Mouse (Mus musculus): ENCODE results near the gene Zc3h18. TPM values are rescaled to one million over a fixed set of nuclear protein-coding genes. Genes with fewer than 3 reads are reported as not detected.

Zc3h18 gene
- polyA plus RNA-seq, 1 experiment from 2014 or later: 67.6 TPM

- peaks cover 51% of the 10 kb centered on the region for H3K27me3 ChIP-seq (ENCODE audit: insufficient read depth, poor library complexity, severe bottlenecking)
- H3K4me3 ChIP-seq: no peak overlapping the region
- H3K36me3 ChIP-seq: no peaks in the 10 kb centered on the region
- WGBS: 87% methylated on average over 8 of the region's 8 CpGs
- H3K4me1 ChIP-seq (replicated peaks): peaks cover 42% of the 10 kb centered on the region
- no peaks in the 10 kb centered on the region for H3K9me3 ChIP-seq
- DNase-seq (ENCODE audit: low spot score): no peak
- H3K27ac ChIP-seq: no peak overlapping the region
These were observed 22.3 kb upstream of the Zc3h18 start for GRCm38 (mm10) chr8:122354157-122354556.

GRCm38 (mm10) chr8:122355642-122356606, 20.5 kb upstream of the Zc3h18 start:
- H3K27me3 ChIP-seq (ENCODE audit: insufficient read depth, poor library complexity, severe bottlenecking): peaks cover 41% of the 10 kb centered on the region
- H3K9me3 ChIP-seq: no peaks in the 10 kb centered on the region
- 76% methylated on average over 9 of the region's 9 CpGs for WGBS
- no peak overlapping the region for H3K27ac ChIP-seq
- no peaks in the 10 kb centered on the region for H3K36me3 ChIP-seq
- no peak for DNase-seq (ENCODE audit: low spot score)
- peaks cover 24% of the 10 kb centered on the region for H3K4me1 ChIP-seq (replicated peaks)
- H3K4me3 ChIP-seq: no peak overlapping the region

DNA sequence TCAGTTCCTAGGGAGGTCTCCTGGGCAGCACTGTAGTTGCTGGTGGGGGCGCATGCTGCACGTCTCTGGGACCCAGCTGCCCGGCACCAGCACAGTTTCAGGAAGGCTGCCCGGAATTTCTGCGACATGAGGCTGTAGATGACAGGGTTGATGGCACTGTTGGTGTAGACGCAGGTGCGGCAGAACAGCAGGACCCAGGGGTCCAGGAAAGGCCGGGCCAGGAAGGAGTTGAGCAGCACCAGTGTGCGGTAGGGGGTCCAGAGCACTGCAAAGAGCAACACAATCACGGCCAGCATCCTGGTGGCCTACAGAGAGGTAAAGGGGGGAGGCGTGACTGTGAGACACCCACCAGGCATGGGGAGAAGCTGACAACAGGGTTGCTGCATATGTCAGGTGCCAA, 19.2 kb upstream of the Zc3h18 start:
- no peaks in the 10 kb centered on the region for H3K9me3 ChIP-seq
- no peaks in the 10 kb centered on the region for H3K36me3 ChIP-seq
- no peak overlapping the region for H3K27ac ChIP-seq
- no peak overlapping the region for H3K4me3 ChIP-seq
- H3K27me3 ChIP-seq (ENCODE audit: insufficient read depth, poor library complexity, severe bottlenecking): peaks cover 33% of the 10 kb centered on the region
- H3K4me1 ChIP-seq (replicated peaks): peaks cover 16% of the 10 kb centered on the region; the same call in 1 of the 2 replicates
- no peak for DNase-seq (ENCODE audit: low spot score)
- 55% methylated on average over 11 of the region's 11 CpGs for WGBS

DNA sequence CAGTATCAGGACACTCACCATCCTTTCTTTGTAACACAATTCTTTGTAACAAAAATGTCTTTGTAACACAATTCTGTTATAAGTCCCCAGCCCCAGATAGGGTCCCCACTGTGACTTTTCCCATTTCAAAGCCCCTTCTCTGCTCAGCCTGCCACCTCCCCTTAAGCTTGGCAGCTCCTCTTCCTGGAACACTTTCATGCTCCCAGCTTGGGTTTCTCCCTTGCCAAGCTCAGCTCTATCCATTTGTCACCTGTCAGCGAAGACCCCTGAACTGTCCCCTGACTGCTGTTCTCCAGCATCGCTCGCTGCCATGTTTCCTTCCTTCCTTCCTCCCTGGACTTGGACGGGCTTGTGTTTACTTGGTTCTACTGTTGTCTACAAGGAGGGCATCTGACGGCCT, 18.8 kb upstream of the Zc3h18 start:
- Histone ChIP-seq H3K4me3 (no peak overlapping the region), H3K36me3 (no peaks in the 10 kb centered on the region), H3K27me3 (ENCODE audit: insufficient read depth, poor library complexity, severe bottlenecking) (peaks cover 36% of the 10 kb centered on the region), H3K27ac (no peak overlapping the region), H3K4me1 (replicated peaks) (peaks cover 15% of the 10 kb centered on the region; the same call in 1 of the 2 replicates), H3K9me3 (no peaks in the 10 kb centered on the region)
- 83% methylated on average over 5 of the region's 5 CpGs for WGBS
- no peak for DNase-seq (ENCODE audit: low spot score)

DNA sequence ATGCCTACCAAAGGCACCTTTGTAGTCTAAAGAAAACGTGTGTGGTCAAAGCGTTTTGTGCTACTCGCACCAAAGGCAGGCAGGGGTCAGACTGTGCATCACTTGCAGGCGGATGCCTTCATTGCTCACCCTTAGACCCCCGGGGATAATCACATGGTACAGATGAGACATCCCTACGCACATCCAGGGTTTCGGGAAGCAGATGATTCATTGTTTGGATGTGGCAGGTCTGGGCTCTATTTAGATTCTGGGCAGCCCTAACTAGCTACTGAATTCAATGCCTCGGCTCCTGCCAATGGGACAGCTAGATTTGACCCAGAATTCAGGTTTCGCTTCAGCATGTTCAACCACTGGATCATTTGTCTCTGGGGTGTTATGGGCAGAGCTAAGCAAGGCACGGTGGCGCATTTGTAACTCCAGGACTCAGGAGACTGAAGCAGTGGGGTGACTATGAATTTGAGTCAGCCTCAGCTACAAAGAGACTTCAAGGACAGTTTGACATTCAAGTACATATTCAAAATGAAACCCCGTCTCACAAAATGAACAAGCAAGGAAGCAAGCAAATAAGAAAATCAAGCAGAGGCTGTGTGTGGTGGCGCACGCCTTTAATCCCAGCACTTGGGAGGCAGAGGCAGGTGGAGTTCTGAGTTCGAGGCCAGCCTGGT, 17.2 kb upstream of the Zc3h18 start:
- H3K27me3 ChIP-seq (ENCODE audit: insufficient read depth, poor library complexity, severe bottlenecking): peaks cover 42% of the 10 kb centered on the region
- DNase-seq (ENCODE audit: low spot score): no peak

GRCm38 (mm10) chr8:122360696-122361416, 15.6 kb upstream of the Zc3h18 start, which contains the start of gene Trhr2:
TSS of gene Trhr2 (minus strand) at chr8:122360746.
- Histone ChIP-seq H3K4me3 (no peak within 1 kb of the TSS), H3K4me1 (replicated peaks) (peaks cover 6% of the 10 kb centered on the region; the same call in 1 of the 2 replicates), H3K27ac (no peak within 1 kb of the TSS), H3K9me3 (no peaks in the 10 kb centered on the region), H3K36me3 (no peaks in the 10 kb centered on the region), H3K27me3 (ENCODE audit: insufficient read depth, poor library complexity, severe bottlenecking) (peaks cover 43% of the 10 kb centered on the region)
- WGBS: 79% methylated on average over 7 of the region's 7 CpGs
- no peak for DNase-seq (ENCODE audit: low spot score)

More for the DNA sequence above, 17.2 kb upstream of the Zc3h18 start:
- 81% methylated on average over 15 of the region's 15 CpGs for WGBS
- H3K27ac ChIP-seq: no peak overlapping the region
- H3K36me3 ChIP-seq: no peaks in the 10 kb centered on the region
- peaks cover 11% of the 10 kb centered on the region; the same call in 1 of the 2 replicates for H3K4me1 ChIP-seq (replicated peaks)
- no peaks in the 10 kb centered on the region for H3K9me3 ChIP-seq
- H3K4me3 ChIP-seq: no peak overlapping the region

DNA sequence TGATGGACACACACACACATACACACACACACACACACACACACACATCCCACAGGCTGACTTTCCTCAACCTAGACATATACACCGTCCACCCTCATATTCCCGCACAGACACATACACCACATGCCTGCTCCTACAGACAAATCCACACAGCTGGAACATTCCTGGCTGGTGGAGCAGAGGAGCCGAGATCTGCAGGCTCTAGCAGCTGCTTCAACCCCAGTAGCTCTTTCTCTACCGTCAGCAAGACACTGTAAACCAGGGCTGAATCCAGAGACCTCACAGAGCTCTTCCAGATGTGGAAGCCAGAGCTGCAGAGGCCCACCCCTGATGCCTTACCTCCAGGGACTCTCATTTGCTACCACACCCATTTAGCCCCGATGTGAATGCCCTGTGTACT, 14.1 kb upstream of the Zc3h18 start:
- Histone ChIP-seq H3K36me3 (no peaks in the 10 kb centered on the region), H3K27ac (no peak overlapping the region), H3K9me3 (no peaks in the 10 kb centered on the region), H3K4me1 (replicated peaks) (no peaks in the 10 kb centered on the region), H3K4me3 (no peak overlapping the region), H3K27me3 (ENCODE audit: insufficient read depth, poor library complexity, severe bottlenecking) (peaks cover 32% of the 10 kb centered on the region)
- WGBS: 51% methylated on average over 5 of the region's 5 CpGs
- no peak for DNase-seq (ENCODE audit: low spot score)

GRCm38 (mm10) chr8:122362967-122363366, 13.4 kb upstream of the Zc3h18 start:
- H3K36me3 ChIP-seq: no peaks in the 10 kb centered on the region
- H3K27me3 ChIP-seq (ENCODE audit: insufficient read depth, poor library complexity, severe bottlenecking): peaks cover 25% of the 10 kb centered on the region
- no peak overlapping the region for H3K4me3 ChIP-seq
- no peak for DNase-seq (ENCODE audit: low spot score)
- 44% methylated on average over 8 of the region's 8 CpGs for WGBS
- H3K9me3 ChIP-seq: no peaks in the 10 kb centered on the region
- no peaks in the 10 kb centered on the region for H3K4me1 ChIP-seq (replicated peaks)
- H3K27ac ChIP-seq: no peak overlapping the region

DNA sequence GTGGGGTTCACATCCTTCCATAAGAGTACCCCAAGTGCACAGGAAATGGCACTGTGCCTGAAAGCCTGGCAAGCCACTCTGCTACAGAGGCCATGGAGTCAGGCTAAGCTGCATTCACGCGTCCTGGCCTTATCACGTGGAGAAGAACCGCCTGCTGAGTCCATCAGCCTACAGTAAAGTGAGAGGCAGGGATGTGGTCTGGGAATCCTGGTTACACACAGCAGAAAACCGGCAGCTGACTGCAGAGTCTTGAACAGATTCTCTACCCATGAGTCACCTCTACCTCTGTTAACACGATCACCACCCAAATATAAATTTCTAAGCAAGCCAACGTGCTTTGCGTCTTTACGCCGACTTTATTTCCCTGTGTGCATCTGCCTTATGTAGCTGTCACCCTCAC, 7.9 kb upstream of the Zc3h18 start:
- Histone ChIP-seq H3K36me3 (no peaks in the 10 kb centered on the region), H3K4me3 (no peak overlapping the region), H3K27ac (no peak overlapping the region), H3K4me1 (replicated peaks) (peaks cover 9% of the 10 kb centered on the region), H3K9me3 (no peaks in the 10 kb centered on the region), H3K27me3 (ENCODE audit: insufficient read depth, poor library complexity, severe bottlenecking) (peaks cover 12% of the 10 kb centered on the region)
- DNase-seq (ENCODE audit: low spot score): no peak
- WGBS: 75% methylated on average over 10 of the region's 10 CpGs

- Histone ChIP-seq H3K4me1 (replicated peaks) (peaks cover 9% of the 10 kb centered on the region), H3K4me3 (no peak overlapping the region), H3K27ac (no peak overlapping the region), H3K9me3 (no peaks in the 10 kb centered on the region), H3K36me3 (no peaks in the 10 kb centered on the region), H3K27me3 (ENCODE audit: insufficient read depth, poor library complexity, severe bottlenecking) (peaks cover 5% of the 10 kb centered on the region; the same call in 1 of the 2 replicates)
- 17% methylated on average over 9 of the region's 9 CpGs for WGBS
- DNase-seq (ENCODE audit: low spot score): peak; percentile 69
These were observed 6.7 kb upstream of the Zc3h18 start for GRCm38 (mm10) chr8:122369665-122370064.

GRCm38 (mm10) chr8:122371706-122372105, 4.7 kb upstream of the Zc3h18 start:
- 78% methylated on average over 6 of the region's 6 CpGs for WGBS
- no peak overlapping the region for H3K4me3 ChIP-seq
- no peak for DNase-seq (ENCODE audit: low spot score)
- H3K4me1 ChIP-seq (replicated peaks): peaks cover 16% of the 10 kb centered on the region
- no peak overlapping the region for H3K27ac ChIP-seq
- H3K27me3 ChIP-seq (ENCODE audit: insufficient read depth, poor library complexity, severe bottlenecking): peaks cover 5% of the 10 kb centered on the region; the same call in 1 of the 2 replicates
- no peaks in the 10 kb centered on the region for H3K36me3 ChIP-seq
- no peaks in the 10 kb centered on the region for H3K9me3 ChIP-seq

DNA sequence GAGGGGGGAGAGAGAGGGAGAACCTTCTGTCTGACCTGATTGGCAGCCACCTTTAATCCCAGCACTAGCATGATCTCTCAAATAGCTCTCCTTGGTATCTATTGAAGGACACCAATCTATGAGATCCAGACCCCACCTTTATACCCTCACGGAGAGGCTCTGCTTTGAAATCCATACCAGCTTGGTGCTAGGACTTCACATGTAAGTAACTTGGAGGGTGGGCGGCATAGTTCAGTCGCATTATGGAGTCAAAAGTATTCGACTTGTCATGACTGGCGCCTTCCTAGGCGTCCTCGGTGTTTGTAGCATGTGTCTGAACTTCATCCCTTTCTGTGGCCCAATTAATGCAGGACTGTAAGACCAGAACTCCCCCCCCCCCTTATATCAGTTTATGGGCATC, 1.1 kb upstream of the Zc3h18 start:
- WGBS: 87% methylated on average over 7 of the region's 7 CpGs
- no peak for DNase-seq (ENCODE audit: low spot score)
- peaks cover 22% of the 10 kb centered on the region for H3K4me1 ChIP-seq (replicated peaks)
- no peaks in the 10 kb centered on the region for H3K27me3 ChIP-seq (ENCODE audit: insufficient read depth, poor library complexity, severe bottlenecking)
- H3K4me3 ChIP-seq: peak overlapping the region; percentile 87
- no peaks in the 10 kb centered on the region for H3K9me3 ChIP-seq
- H3K36me3 ChIP-seq: peaks cover 24% of the 10 kb centered on the region
- no peak overlapping the region for H3K27ac ChIP-seq
